Mouse (Mus musculus): Measurements from ENCODE around the gene Cdhr3. TPM values are rescaled to one million over a fixed set of nuclear protein-coding genes. Genes with fewer than 3 reads are reported as not detected.
A peak's percentile ranks its signal among the peaks of the same experiment; 100 is the strongest.

Gene Cdhr3
- total RNA-seq (2021), result 1 to 10 TPM in 1 of 2 experiments, under 1 TPM in 1; 0.76 to 1.8 TPM

DNA sequence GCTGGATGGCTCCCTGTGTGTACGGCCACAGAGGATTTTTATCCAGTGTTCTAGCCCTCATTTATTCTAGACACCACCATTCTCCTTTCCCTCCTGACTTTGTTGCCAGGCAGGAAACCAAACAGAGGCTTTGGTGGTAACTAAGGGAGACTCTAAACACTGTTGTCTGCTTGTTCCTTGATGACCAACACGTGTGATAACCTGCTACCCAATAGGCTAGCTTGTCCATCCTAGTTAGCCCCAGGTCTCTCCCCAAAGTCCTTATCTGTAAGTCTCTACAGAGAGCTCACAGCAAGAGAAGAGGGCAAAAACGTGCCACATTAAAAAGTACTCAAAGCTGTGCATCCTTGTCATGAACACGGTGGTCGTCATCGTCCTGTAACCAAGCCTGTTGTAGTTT is at the start of gene Cdhr3:
TSS of gene Cdhr3 (minus strand) at position 101 of the 400 bp plus-strand sequence.
- intact Hi-C loops (cut with DNase I), result no loop called here
- DNase-seq (ENCODE audit: low spot score in 2 of 2), result no peak

DNA sequence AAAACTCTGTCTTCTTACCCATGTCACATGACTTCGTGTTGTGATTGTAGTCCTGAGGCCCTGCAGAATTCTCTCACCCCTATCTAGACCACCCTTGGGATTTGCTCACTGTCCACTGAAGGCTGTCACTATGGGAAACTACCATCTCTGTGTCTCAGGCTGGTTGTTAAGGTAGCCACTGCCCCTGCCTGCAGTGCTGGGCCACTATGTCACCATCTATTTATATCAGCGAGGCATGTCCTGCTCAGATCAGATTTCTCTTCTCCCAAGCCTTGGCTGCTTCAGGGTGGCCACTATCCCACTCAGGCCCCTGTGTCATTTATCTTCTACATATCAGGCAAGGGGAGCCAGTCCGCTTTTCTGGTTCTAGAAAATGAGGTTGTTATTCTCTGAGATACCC is 46.4 kb upstream of the Cdhr3 start:
- DNase-seq (ENCODE audit: low spot score in 2 of 2), result no peak
- intact Hi-C loops (cut with DNase I), result no loop called here

DNA sequence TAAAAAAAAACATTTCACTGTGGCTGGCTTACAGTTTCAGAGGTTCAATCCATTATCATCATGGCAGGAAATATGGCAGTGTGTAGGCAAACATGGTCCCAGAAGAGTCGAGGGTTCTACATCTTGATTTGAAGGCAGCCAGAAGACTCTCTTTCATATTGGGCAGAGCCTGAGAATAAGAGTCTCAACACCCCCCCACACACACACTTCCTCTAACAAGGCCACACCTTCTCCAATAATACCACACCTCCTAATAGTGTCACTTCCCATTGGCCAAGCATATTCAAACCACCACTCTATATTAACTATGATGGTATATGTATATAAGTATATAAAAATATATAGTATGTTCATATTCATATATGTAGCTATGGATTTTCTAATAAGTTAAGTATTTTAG is 45.2 kb upstream of the Cdhr3 start:
- DNase-seq (ENCODE audit: low spot score in 2 of 2), result no peak
- intact Hi-C loops (cut with DNase I), result no loop called here

DNA sequence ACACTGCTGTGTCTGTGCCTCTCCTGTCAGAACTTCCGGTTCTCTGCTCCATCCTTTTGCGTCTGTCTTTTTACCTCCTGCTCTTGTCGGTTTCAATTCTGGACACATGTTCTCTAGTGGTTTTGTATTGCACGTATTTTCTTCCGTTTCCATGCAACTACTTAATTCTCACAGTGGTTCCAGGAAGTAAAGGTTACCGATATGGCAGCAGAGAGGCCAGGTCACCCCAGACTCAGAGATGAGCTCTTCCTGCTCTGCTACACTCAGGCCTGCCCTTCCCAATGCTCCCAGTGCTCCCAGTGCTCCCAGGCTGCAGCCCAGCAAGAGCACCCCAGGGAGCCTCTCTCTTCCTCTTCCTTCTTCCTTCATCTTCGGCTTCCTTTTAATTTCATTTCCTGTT is 39.1 kb upstream of the Cdhr3 start:
- no peak for DNase-seq (ENCODE audit: low spot score in 2 of 2)
- intact Hi-C loops (cut with DNase I), result no loop called here

DNA sequence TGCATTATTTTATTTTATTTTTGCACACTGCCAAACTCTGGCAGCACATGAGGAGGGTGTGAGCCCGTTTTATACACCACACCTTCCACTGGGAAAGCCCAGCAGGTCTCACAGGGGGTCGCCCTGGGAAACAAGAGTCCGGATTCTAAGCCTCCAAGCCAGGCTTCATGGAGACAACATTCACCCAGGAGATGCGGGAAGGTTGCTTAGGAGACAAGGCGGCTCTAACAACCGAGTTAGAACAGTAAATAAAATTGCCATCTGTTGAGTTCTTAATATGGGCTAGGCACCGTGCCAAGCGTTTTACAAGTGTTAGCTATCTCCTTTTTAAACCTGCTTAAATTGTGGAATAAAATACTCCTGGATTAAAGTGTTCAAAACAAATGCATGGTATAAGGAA is 37.7 kb upstream of the Cdhr3 start:
- intact Hi-C loops (cut with DNase I), result no loop called here
- peak; percentile 84 to 88 for DNase-seq (ENCODE audit: low spot score in 2 of 2)

DNA sequence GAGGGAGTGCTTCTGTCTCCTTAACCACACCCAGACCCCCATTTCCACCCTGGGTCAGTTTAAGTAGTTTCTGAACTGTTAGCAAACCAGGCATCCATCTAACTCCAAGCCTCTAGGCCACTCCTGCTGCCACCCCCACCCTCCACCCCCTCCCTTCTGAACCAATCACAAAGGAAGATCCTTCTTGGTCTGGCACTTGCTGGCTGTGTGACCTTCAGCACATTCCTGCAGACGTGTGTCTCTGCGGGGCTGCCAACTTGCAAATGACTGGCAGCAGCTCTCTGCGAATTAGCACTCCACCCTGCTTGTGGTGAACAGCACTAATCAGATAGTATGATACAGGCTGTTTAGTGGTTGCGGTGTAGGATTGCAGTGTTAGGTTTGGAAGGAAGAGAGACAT is 36.7 kb upstream of the Cdhr3 start:
- DNase-seq (ENCODE audit: low spot score in 2 of 2), result no peak
- intact Hi-C loops (cut with DNase I), result no loop called here

DNA sequence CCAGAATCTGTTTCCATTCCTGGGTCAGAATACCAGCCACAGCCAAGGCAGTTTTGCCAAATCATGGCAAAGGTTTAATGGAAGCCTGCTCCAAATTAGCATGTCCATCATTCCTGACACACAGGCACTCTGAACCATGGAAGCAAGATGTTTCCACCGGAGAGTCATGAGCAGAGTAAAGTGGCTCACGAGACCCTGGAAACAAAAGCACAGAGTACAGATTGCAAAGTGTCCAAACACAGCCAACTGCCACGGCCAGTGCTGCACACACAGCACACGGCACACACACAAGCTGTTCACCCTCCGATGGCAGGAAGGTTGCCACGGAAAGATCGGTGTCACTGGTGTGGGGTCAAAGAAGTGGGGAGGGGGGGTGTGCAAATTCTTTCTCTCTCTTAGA is 36.0 kb upstream of the Cdhr3 start:
- intact Hi-C loops (cut with DNase I), result no loop called here
- no peak for DNase-seq (ENCODE audit: low spot score in 2 of 2)

DNA sequence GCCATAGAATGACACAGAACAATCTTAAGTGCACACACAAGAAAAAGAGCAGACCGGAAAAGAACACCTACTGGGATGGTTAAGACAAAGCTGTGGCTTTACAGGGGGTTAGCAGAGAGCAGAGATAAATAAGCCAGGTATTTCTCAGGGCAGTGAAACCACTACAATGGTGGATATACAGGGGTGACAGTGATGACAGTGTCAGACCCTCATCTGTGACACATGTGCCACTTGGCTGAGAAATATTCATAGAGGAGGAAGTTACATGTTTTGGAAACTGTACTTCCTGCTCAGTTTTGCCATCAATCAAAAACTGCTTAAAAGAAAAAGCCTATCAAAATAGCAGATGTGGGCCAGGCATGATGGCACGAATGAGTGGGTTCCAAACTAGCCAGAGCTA is 35.4 kb upstream of the Cdhr3 start:
- DNase-seq (ENCODE audit: low spot score in 2 of 2), result no peak
- intact Hi-C loops (cut with DNase I), result no loop called here

DNA sequence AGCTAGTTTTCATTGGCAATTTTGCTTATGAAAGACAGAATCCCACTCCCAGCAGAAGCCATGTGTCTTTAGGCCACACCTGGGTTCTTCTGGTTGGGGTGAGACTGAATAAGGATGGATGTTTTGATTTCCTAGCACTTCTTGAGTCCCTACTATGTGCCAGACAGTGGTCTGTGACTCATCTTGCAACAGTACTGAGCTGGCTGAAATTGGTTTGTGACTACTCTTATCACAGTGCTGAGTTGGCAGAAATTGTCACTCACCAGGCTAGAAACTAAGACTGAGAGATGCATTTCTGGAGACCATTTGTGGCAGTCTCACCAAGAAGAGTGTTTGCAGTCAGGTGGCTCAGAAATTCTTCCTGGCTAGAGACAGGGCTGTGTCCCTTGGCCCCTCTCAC is 33.6 kb upstream of the Cdhr3 start:
- no peak for DNase-seq (ENCODE audit: low spot score in 2 of 2)
- intact Hi-C loops (cut with DNase I), result no loop called here

DNA sequence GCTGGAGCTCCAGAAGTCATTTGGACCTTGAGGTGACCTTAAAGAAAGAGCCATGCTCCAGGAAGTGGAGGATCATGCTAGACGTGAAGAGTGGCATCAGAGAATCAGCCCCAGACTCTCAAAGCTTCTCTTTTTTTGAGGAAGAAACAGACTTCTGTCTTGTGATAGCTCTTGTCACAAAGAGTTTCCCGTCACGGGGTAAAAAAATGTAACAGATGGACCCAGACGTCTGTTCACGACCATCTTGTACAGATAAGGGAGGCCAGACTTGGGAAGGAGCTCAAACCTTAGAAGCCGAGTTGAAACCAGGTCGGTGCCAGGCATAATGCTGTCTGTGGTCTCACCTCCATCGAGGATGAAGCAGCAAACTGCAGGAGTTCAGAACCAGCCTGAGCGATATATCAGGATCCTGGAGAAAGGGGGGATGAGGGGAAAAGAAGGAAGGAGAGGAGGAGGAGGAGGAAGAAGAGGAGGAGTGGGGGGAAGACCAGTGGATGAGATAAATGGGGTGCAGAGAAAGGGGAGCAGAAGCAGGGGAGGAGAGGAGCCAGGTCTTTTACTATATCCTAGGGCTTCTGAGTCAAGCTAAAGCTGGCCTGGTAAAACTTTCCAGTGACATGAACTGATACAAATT is 33.0 kb upstream of the Cdhr3 start:
- intact Hi-C loops (cut with DNase I), result no loop called here
- peak in 1 of 2 experiments; percentile 32 for DNase-seq (ENCODE audit: low spot score in 2 of 2)

DNA sequence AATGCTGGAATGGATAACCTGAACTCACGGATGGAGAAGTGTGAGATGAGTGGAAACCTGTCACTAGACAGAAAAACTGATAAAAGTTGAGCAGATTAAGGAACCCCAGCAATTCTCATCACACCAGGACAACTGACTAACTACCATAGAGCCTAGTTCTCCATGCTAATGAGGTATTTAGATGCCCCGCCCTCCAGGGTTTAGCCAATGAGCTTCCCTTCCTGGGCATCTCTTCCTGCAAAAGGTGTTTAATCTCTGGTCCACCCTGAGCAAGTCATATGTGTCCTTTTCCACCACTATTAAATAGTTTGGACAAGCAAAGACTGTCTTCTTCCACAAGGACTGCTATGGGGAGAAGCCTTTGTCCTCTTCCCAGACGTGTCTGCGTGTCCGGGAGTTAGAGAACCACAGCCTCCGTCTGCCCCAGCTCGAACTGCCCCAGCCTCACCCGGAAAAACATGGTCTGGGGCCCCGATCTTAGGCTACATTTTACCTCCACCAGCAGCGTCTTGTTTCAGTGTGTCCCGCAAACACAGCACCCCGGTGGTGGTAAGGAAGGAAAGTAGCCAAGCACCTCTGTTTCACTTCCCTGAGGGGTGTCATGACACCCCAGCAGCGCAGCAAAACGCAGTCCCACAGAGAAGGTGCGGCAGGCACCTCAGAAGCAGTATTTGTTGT is 26.1 kb upstream of the Cdhr3 start:
- DNase-seq (ENCODE audit: low spot score in 2 of 2), result no peak
- intact Hi-C loops (cut with DNase I), result no loop called here

DNA sequence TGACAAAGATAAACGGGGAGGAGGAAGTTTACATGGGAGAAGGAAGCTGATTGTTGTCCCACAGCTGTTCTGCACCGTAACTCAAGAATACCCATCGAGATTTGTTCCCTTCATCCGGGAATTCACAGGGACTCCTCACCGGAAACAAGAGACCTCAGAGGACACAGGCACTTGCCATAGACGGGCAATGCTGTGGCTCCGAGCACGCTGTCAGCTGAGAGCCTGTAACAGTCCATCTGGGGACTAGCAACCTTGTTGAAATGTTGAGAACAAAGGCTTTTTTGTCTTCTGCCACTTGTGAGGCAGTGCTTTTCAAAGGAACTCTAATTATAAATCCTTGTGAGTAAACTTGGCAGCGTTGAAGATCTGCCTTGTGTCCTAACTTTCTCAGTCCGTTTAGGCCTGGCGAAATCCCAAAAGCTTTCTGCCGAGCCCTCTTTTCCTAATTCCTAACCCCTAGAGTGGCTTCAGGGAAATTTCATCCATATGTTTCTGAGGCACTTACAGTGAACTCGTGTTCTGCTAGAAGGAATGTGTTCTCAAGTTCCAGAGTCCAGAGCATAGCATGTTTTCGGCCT is 18.3 kb upstream of the Cdhr3 start:
- DNase-seq (ENCODE audit: low spot score in 2 of 2), result peak; percentile 37 to 66
- intact Hi-C loops (cut with DNase I), result no loop called here

DNA sequence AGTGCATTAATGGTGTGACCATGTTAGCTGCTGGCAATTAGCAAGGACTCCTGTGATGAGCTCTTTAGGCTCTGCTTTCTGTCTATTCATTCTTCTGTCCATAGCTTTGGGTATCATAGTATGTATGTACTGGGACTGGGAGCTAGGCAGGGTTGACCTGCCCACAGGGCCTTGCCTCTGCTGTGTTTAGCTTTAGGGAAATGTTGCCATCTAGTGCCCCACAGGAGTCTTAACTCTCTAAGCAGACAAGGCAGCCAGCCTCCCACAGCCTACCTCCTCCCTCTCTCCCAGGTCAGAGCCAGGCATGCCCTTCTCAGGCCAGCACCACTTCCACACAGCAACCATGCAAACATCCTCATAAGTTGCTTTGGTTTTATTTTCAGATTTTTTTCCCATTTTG is 16.9 kb upstream of the Cdhr3 start:
- peak; percentile 38 to 64 for DNase-seq (ENCODE audit: low spot score in 2 of 2)
- intact Hi-C loops (cut with DNase I), result loop anchor here (1.0 to 5.0 kb wide), 2 partner anchors 82 to 197 kb away; no protein-coding TSS in a partner anchor

DNA sequence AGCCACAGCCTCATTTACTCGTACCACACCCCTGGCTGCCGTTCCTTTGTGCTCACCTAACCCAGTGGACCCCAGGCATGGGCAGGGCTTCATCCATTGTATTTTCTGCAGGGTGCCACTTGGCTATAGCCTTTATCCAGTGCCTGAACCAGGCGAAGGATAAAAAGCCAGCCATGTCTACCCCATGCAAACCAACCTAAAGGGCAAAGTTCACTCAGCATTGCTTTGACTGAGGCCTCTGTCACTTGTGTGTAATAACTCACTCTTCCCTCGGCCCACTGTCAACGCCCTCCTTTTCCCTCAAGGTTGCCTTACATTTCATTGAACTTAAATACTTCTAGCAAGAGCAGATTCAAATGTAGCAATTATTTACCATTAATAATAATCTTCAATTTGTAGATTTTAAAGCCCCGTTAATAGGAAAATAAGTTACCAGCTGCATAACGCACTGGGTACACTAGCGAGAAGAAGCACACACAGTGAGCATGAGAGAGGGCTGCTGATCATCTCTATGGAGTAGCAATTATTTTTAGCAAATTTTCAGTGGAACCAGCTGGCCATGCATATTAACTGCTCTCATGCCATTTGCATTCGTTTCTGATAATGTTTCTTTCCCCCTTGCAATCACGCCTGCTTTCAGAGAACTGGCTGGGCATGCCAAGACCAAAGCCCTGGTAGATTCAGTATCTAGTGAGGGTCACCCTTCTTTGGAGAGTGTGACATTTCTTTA is 13.9 kb upstream of the Cdhr3 start:
- intact Hi-C loops (cut with DNase I), result loop anchor here (5.0 kb wide), 1 partner anchor 194 kb away; no protein-coding TSS in a partner anchor
- no peak for DNase-seq (ENCODE audit: low spot score in 2 of 2)

DNA sequence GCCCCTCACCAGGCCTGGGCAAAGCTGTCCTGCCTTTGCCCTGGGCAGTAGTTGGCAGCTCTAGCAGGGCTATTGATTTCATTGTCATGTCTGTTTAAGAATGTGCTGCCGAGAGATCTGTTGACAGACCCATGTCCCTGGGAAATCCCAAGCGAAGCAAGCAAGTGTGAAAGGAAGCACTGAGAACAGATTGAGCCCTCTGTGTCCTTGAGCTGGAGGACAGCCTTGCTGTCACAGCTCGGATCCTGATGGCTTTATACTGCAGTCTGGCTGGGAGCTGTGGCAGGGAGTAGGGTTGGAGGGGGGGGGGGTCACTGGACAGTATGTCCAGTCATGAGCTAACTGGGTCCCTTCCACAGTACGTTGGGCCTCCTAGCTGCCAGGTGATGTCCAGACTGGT is 13.0 kb upstream of the Cdhr3 start:
- intact Hi-C loops (cut with DNase I), result loop anchor here (5.0 kb wide), 1 partner anchor 193 kb away; no protein-coding TSS in a partner anchor
- DNase-seq (ENCODE audit: low spot score in 2 of 2), result no peak

DNA sequence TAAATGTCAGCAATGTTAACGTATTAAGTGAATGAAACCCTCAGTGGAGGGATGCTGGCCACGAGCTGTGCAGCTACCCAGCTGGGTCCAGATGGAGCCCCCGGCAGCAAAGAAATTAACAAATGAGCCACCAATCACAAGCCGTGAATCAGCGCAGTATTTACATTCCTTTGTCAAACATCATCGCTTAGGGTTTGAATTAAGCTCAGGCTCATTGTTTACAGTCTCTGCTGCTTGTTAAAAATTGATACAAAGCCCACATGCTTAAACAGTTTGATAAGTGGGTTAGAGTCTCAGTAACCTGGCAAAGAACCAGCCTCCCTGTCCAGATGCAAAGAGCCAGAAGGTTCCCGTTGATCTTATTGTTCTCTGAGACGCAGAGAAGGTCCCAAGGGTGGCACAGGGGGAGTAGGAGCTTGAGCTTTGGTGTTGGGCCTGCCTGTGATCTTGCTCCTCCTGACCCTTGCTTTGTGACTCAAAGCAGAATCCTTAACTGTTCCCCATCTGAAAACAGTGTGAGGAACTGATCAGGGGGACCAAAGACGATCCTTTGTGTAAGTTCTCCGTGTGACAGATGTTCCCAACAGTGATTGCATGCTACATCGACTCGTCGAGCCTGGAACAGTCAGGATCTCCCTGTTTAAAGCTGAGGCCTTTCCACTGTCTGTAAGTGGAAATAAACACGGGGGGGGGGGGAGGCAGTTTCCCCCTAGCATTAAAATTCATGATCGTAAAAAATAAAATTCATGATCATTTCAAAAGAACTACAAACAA is 9.9 kb upstream of the Cdhr3 start:
- intact Hi-C loops (cut with DNase I), result no loop called here
- DNase-seq (ENCODE audit: low spot score in 2 of 2), result no peak

DNA sequence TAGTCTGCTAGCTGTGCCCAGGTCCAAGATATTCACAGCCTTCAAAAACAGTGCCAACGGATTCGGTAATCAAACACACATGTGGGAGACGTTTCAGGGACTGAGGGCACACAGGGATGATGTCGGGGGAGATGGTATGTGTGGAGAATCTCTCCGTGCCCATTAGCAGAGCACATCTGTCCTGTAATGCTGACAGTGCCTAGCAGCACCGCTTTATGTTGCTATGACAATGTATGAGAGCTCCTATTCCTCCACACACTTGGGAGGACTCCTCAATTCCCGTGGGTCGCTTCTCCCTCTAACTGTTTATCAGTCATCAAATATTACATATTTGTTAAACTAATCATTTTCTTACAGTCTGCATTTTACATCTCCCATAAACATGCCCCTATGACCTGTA is 9.0 kb upstream of the Cdhr3 start:
- DNase-seq (ENCODE audit: low spot score in 2 of 2), result no peak
- intact Hi-C loops (cut with DNase I), result no loop called here

DNA sequence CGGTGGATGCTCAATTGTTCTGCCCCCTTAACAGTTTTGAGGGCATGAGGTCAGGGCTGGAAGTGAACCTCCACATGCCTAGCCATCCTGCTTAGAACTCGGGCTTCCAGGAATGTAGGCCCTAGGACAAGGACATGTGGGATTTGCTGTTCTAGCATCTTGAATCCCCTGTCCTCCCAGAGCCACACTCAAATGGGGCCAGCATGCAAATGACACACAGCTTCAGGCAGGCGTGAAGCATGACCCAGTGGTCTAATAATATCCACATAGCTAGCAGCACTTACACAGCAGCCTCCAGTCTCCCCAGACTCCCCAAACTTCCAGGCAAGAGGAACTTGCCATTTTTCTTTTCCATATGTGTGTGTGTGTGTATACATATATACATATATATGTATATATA is 3.3 kb upstream of the Cdhr3 start:
- intact Hi-C loops (cut with DNase I), result no loop called here

DNA sequence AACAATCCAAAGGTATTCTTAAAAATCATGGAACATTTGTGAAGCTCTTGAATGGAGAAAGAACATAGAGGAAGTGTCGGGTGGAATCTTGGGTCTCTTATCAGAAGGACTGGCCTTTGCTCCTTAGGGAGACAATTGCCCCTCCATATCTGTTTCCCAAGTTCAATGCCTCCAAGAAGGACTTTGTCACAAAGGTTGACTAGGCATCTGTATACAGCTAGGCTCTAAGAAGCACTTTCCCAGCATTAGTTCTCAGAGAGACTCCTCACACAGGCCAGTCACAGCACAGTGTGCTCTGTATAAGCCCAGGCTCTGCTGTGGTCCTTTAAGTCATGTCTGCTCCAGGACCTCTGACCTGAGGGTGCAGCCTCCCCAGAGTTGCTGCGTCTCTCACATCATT is 479 bp downstream of the Cdhr3 start:
- intact Hi-C loops (cut with DNase I), result no loop called here
- DNase-seq (ENCODE audit: low spot score in 2 of 2), result no peak

More for the DNA sequence above, 3.3 kb upstream of the Cdhr3 start:
- no peak for DNase-seq (ENCODE audit: low spot score in 2 of 2)

DNA sequence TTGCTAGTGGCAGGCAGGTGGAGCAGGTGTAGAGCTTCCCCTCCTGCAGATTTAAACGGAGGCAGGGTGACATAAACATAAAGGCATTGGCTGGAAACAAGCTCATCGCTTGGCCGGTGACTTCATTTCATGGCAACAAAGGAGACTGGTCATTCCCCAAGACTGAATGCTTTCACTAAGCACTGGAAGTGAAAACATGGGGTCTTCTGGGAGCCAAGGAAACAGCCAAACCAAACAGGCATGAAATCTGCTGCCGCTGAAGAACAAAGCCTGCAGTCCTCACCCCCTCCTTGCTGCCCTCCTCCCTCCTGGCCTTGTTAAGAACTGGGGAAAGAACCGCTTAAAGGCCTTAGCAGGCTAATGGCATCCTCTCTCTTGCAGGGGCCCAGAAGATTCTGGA is 6.5 kb downstream of the Cdhr3 start:
- intact Hi-C loops (cut with DNase I), result no loop called here

More for the DNA sequence above, 6.5 kb downstream of the Cdhr3 start:
- no peak for DNase-seq (ENCODE audit: low spot score in 2 of 2)

Data from left cerebral cortex, postnatal 25 days (tissue).